Mouse (Mus musculus) retina, adult 2 months (tissue): ENCODE results near the gene Ctns.

Experiments used
- DNase-seq: peaks from one replicate; pipeline ENCODE4 v3.0.0-alpha.2; 2012; ENCODE audit warnings: low read depth, low spot score

The Ctns gene

DNA sequence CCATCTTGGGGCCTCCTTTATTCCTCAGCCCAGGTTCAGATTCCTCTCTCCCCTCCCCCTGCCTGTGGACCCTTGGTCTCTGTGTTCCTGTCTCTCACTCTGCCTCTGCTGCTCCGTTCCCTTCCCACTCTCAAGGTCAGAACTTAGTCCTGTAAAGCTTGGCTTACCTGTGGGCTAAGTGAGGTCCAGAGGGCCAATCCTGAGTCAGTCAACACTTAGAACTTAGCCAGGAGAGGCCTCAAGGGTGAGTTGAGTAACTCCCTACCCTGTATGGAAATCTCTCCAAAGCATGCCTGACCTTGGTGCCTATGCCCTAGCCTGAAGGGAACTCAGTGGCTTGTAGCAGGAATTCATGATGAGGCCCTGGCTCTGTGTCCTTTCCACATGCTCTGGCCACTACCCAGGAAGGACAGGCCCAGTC, 54.6 kb downstream of the Ctns start:
- no peak for DNase-seq

- DNase-seq: peak; percentile 73
These were observed 61.0 kb downstream of the Ctns start, which contains the start of gene Haspin for GRCm38 (mm10) chr11:73137591-73138501. TSS of gene Haspin (minus strand) at chr11:73138294.

GRCm38 (mm10) chr11:73137116-73137515, 61.7 kb downstream of the Ctns start:
- no peak for DNase-seq

DNA sequence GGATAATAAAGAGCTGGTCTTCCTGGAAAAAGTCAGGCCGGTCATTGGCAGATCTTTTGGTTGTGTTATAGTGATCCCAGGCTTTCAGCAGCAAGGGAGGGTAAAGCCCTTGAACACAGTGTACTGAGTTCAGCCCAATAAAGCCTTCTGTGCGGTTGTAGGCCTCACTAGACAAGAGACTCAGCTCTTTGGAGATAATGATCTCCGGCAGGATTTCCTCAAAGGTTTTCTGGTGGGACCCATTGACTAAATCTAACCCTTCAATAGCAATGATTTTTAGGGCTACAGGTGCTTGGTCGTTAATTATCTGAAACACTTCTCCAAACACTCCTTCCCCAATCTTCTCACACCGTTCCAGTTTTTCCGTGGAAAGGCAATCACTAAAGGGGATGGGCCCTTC, 62.3 kb downstream of the Ctns start:
- DNase-seq: no peak

GRCm38 (mm10) chr11:73134222-73134621, 64.6 kb downstream of the Ctns start:
- DNase-seq: no peak
